Mouse (Mus musculus): ENCODE data around the gene Gm13695. TPM values are rescaled to one million over a fixed set of nuclear protein-coding genes. Genes with fewer than 3 reads are reported as not detected.
"Not testable (repeated sequence)": the region's sequence is repeated elsewhere in the genome, so short reads cannot be mapped to it uniquely, and the experiment has no call there.

Gm13695 gene
- total and polyA plus RNA-seq, 2 experiments from 2014 or later, result not detected

- Histone ChIP-seq H3K27ac (ENCODE audit: low read depth, low read length) (no peak overlapping the region), H3K27me3 (ENCODE audit: insufficient read depth, low read length) (no peaks in the 10 kb centered on the region), H3K4me1 (ENCODE audit: insufficient read depth, low read length) (no peaks in the 10 kb centered on the region), H3K9me3 (ENCODE audit: low read length) (no peaks in the 10 kb centered on the region), H3K4me3 (ENCODE audit: low read depth, low read length) (no peak overlapping the region), H3K9ac (replicated peaks; ENCODE audit: low read length, poor library complexity, severe bottlenecking) (no peak overlapping the region), H3K4me2 (ENCODE audit: low read depth, low read length, poor library complexity, severe bottlenecking) (no peak overlapping the region), H3K36me3 (ENCODE audit: insufficient read depth, low read length) (no peaks in the 10 kb centered on the region)
- ATAC-seq (ENCODE audit: low FRiP score) (no peak), DNase-seq (ENCODE audit: low spot score) (no peak)
- TF ChIP-seq CTCF (IDR thresholded peaks at IDR 0.05), result no peak
- WGBS, result 85% methylated on average over 3 of the region's 3 CpGs
Measured at GRCm38 (mm10) chr2:84009818-84010217, 42.7 kb downstream of the Gm13695 start.

GRCm38 (mm10) chr2:84014572-84014971 lies 47.5 kb downstream of the Gm13695 start:
- DNase-seq (ENCODE audit: low spot score), result no peak
- ATAC-seq (ENCODE audit: low FRiP score), result no peak
- Histone ChIP-seq H3K27me3 (ENCODE audit: insufficient read depth, low read length) (no peaks in the 10 kb centered on the region), H3K9me3 (ENCODE audit: low read length) (no peaks in the 10 kb centered on the region), H3K4me1 (ENCODE audit: insufficient read depth, low read length) (no peaks in the 10 kb centered on the region), H3K4me3 (ENCODE audit: low read depth, low read length) (no peak overlapping the region), H3K9ac (replicated peaks; ENCODE audit: low read length, poor library complexity, severe bottlenecking) (no peak overlapping the region), H3K27ac (ENCODE audit: low read depth, low read length) (no peak overlapping the region), H3K36me3 (ENCODE audit: insufficient read depth, low read length) (no peaks in the 10 kb centered on the region), H3K4me2 (ENCODE audit: low read depth, low read length, poor library complexity, severe bottlenecking) (no peak overlapping the region)
- WGBS, result 82% methylated on average over 6 of the region's 6 CpGs
- no peak for TF ChIP-seq CTCF (IDR thresholded peaks at IDR 0.05)

- not testable (repeated sequence) for ATAC-seq (ENCODE audit: low FRiP score)
Measured at GRCm38 (mm10) chr2:84016291-84016690, 49.2 kb downstream of the Gm13695 start.

GRCm38 (mm10) chr2:84018330-84018729 lies 51.2 kb downstream of the Gm13695 start:
- Histone ChIP-seq H3K4me3 (ENCODE audit: low read depth, low read length) (no peak overlapping the region), H3K27ac (ENCODE audit: low read depth, low read length) (no peak overlapping the region), H3K9me3 (ENCODE audit: low read length) (no peaks in the 10 kb centered on the region), H3K4me2 (ENCODE audit: low read depth, low read length, poor library complexity, severe bottlenecking) (no peak overlapping the region), H3K4me1 (ENCODE audit: insufficient read depth, low read length) (no peaks in the 10 kb centered on the region), H3K27me3 (ENCODE audit: insufficient read depth, low read length) (no peaks in the 10 kb centered on the region), H3K9ac (replicated peaks; ENCODE audit: low read length, poor library complexity, severe bottlenecking) (no peak overlapping the region), H3K36me3 (ENCODE audit: insufficient read depth, low read length) (no peaks in the 10 kb centered on the region)
- 84% methylated on average over 3 of the region's 3 CpGs for WGBS
- no peak for TF ChIP-seq CTCF (IDR thresholded peaks at IDR 0.05)
- no peak for ATAC-seq (ENCODE audit: low FRiP score)
- DNase-seq (ENCODE audit: low spot score), result no peak

More at GRCm38 (mm10) chr2:84016291-84016690, 49.2 kb downstream of the Gm13695 start:
- not testable (repeated sequence) for H3K27me3 ChIP-seq (ENCODE audit: insufficient read depth, low read length); H3K4me2 ChIP-seq (ENCODE audit: low read depth, low read length, poor library complexity, severe bottlenecking); H3K4me3 ChIP-seq (ENCODE audit: low read depth, low read length); DNase-seq (ENCODE audit: low spot score); H3K9me3 ChIP-seq (ENCODE audit: low read length); H3K4me1 ChIP-seq (ENCODE audit: insufficient read depth, low read length); H3K9ac ChIP-seq (replicated peaks; ENCODE audit: low read length, poor library complexity, severe bottlenecking); H3K36me3 ChIP-seq (ENCODE audit: insufficient read depth, low read length); H3K27ac ChIP-seq (ENCODE audit: low read depth, low read length)
- 79% methylated on average over 5 of the region's 5 CpGs for WGBS

Other genes starting within 250 kb of the Gm13695 start
- 30.5 and 30.7 TPM in 2 replicates for gene Itgav, start 242.9 kb upstream of the Gm13695 start, total RNA-seq (2014; rRNA removed)
- gene Itgav, start 242.9 kb upstream of the Gm13695 start, polyA plus RNA-seq (2015; fragmentation: Nextera tagmentation; extraction: Ambion mirVana), result 26.7 and 30.8 TPM in 2 replicates
- gene Fam171b, start 154.7 kb upstream of the Gm13695 start, total RNA-seq (2014; rRNA removed), result 98.6 and 116 TPM in 2 replicates
- gene Fam171b, start 154.7 kb upstream of the Gm13695 start, polyA plus RNA-seq (2015; fragmentation: Nextera tagmentation; extraction: Ambion mirVana), result 91.8 and 97.9 TPM in 2 replicates
- gene Zswim2, start 26.1 kb upstream of the Gm13695 start, total RNA-seq (2014; rRNA removed), result not detected in 2 replicates
- 0.12 TPM in 1 of 2 replicates, not detected in the other for gene Zswim2, start 26.1 kb upstream of the Gm13695 start, polyA plus RNA-seq (2015; fragmentation: Nextera tagmentation; extraction: Ambion mirVana)
- gene Gm13698, start 11.6 kb upstream of the Gm13695 start, total RNA-seq (2014; rRNA removed), result not detected in 2 replicates
- gene Gm13698, start 11.6 kb upstream of the Gm13695 start, polyA plus RNA-seq (2015; fragmentation: Nextera tagmentation; extraction: Ambion mirVana), result not detected in 2 replicates
- not detected in 2 replicates for gene Gm13693, start 5.8 kb upstream of the Gm13695 start, total RNA-seq (2014; rRNA removed)
- not detected in 2 replicates for gene Gm13693, start 5.8 kb upstream of the Gm13695 start, polyA plus RNA-seq (2015; fragmentation: Nextera tagmentation; extraction: Ambion mirVana)
- not detected in 2 replicates for gene Gm13696, start 5.8 kb downstream of the Gm13695 start, total RNA-seq (2014; rRNA removed)
- not detected in 2 replicates for gene Gm13696, start 5.8 kb downstream of the Gm13695 start, polyA plus RNA-seq (2015; fragmentation: Nextera tagmentation; extraction: Ambion mirVana)
- gene Gm13694, start 11.6 kb downstream of the Gm13695 start, total RNA-seq (2014; rRNA removed), result not detected in 2 replicates
- gene Gm13694, start 11.6 kb downstream of the Gm13695 start, polyA plus RNA-seq (2015; fragmentation: Nextera tagmentation; extraction: Ambion mirVana), result not detected in 2 replicates
- not detected in 2 replicates for gene Gm13697, start 17.4 kb downstream of the Gm13695 start, total RNA-seq (2014; rRNA removed)
- gene Gm13697, start 17.4 kb downstream of the Gm13695 start, polyA plus RNA-seq (2015; fragmentation: Nextera tagmentation; extraction: Ambion mirVana), result not detected in 2 replicates
- gene Gm13691, start 23.2 kb downstream of the Gm13695 start, total RNA-seq (2014; rRNA removed), result not detected in 2 replicates
- not detected in 2 replicates for gene Gm13691, start 23.2 kb downstream of the Gm13695 start, polyA plus RNA-seq (2015; fragmentation: Nextera tagmentation; extraction: Ambion mirVana)

Measured in midbrain, postnatal 0 days (tissue).